Mouse (Mus musculus) limb, embryonic 11.5 days (tissue): Measurements from ENCODE around the gene Tpst1. TPM values are rescaled to one million over a fixed set of nuclear protein-coding genes. Genes with fewer than 3 reads are reported as not detected.

Source experiments
- ATAC-seq: fragments of 200-750 bp; cut with Nextera tagmentation; 2 replicates; pipeline ENCODE4 v1.8.0; 2017; ENCODE audit warnings: low read depth; ENCODE audit not compliant: insufficient number of reproducible peaks, low FRiP score, low TSS enrichment
- DNase-seq: peaks from one replicate; pipeline ENCODE4 v3.0.0-alpha.2; 2015; ENCODE audit warnings: low spot score
- H3K27ac ChIP-seq: fragments of 300-500 bp; sonication (generic); replicated peaks from 2 replicates; pipeline ENCODE4 v1.5.1; 2014; ENCODE audit warnings: low read depth, mild to moderate bottlenecking, low read length
- H3K27me3 ChIP-seq: fragments of 300-500 bp; sonication (generic); 2 replicates; pipeline ENCODE4 v1.6.1; 2014; ENCODE audit warnings: mild to moderate bottlenecking, low read length, mixed read lengths; ENCODE audit not compliant: control insufficient read depth, insufficient read depth
- H3K36me3 ChIP-seq: fragments of 300-500 bp; sonication (generic); 2 replicates; pipeline ENCODE4 v1.6.1; 2014; ENCODE audit warnings: mild to moderate bottlenecking, low read length, moderate library complexity, mixed read lengths; ENCODE audit not compliant: control insufficient read depth, insufficient read depth
- H3K4me1 ChIP-seq: fragments of 300-500 bp; sonication (generic); 2 replicates; pipeline ENCODE4 v1.6.1; 2014; ENCODE audit warnings: low read length, mixed read lengths; ENCODE audit not compliant: control insufficient read depth, insufficient read depth
- H3K4me2 ChIP-seq: fragments of 300-500 bp; sonication (generic); 2 replicates; pipeline ENCODE4 v1.6.1; 2014; ENCODE audit warnings: low read depth, mild to moderate bottlenecking, moderate library complexity; ENCODE audit not compliant: severe bottlenecking
- H3K4me3 ChIP-seq: fragments of 300-500 bp; sonication (generic); 2 replicates; pipeline ENCODE4 v1.5.1; 2014; ENCODE audit warnings: low read depth, low read length
- H3K9ac ChIP-seq: fragments of 300-500 bp; sonication (generic); 2 replicates; pipeline ENCODE4 v1.6.1; 2014; ENCODE audit warnings: mild to moderate bottlenecking, low read length
- H3K9me3 ChIP-seq: fragments of 300-500 bp; sonication (generic); 2 replicates; pipeline ENCODE4 v1.6.1; 2016; ENCODE audit warnings: low read length; ENCODE audit not compliant: control insufficient read depth
- WGBS: fragments of 180-500 bp; shearing (Covaris S2); extraction: QIAGEN DNeasy Blood & Tissue Kit; methylation state at CpG from one replicate; pipeline ENCODE4 v1.1.7; 2014; 5-methylcytosine and 5-hydroxymethylcytosine counted together
- polyA plus RNA-seq: library from polyadenylated mRNA; unstranded; fragments of >200 nt; fragmentation: Nextera tagmentation; extraction: Ambion mirVana; gene quantifications from 2 replicates; pipeline ENCODE4 v1.2.1, GENCODE M21; 2014

Tpst1 gene
- polyA plus RNA-seq, 1 experiment from 2014 or later = 73.0 TPM

- no peak overlapping the region for H3K27ac ChIP-seq
Observed at GRCm38 (mm10) chr5:130129524-130129793, 56.3 kb downstream of the Tpst1 start.

GRCm38 (mm10) chr5:130136597-130136996 lies 63.5 kb downstream of the Tpst1 start:
- DNase-seq (no peak), ATAC-seq (no peak)
- Histone ChIP-seq H3K27me3 (no peaks in the 10 kb centered on the region), H3K4me2 (no peak overlapping the region), H3K9me3 (no peaks in the 10 kb centered on the region), H3K36me3 (peaks cover 6% of the 10 kb centered on the region), H3K4me3 (no peak overlapping the region), H3K4me1 (no peaks in the 10 kb centered on the region), H3K27ac (no peak overlapping the region), H3K9ac (0 out of 2 replicates have a peak overlapping the region, but pooled peaks have one; percentile 2)
- WGBS = 95% methylated on average over 13 of the region's 13 CpGs

More at GRCm38 (mm10) chr5:130129524-130129793, 56.3 kb downstream of the Tpst1 start:
- Histone ChIP-seq H3K9ac (no peak overlapping the region), H3K9me3 (no peaks in the 10 kb centered on the region), H3K4me3 (no peak overlapping the region), H3K4me1 (no peaks in the 10 kb centered on the region), H3K4me2 (no peak overlapping the region), H3K36me3 (no peaks in the 10 kb centered on the region), H3K27me3 (no peaks in the 10 kb centered on the region)
- DNase-seq = no peak
- no peak for ATAC-seq
- 82% methylated on average over 5 of the region's 5 CpGs for WGBS

DNA sequence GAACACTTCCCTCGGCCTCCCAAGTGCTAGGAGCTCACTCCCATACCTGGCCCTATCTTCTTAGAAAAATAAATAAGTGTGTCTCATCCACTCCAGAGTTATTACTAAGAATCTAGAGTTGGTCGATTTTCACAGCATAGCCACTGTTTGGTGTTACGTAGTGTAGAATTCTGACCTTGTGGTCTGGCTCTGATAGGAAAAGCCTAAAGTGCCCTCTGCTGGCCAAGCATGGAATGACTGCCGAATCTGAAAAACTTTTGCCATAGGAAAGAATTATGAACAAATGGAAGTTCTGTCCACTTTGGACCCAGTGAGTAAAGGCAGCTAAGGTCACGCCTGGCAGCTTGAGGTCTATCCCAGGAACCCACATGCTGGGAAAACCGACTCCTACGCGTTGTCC lies 66.3 kb downstream of the Tpst1 start:
- no peaks in the 10 kb centered on the region for H3K9me3 ChIP-seq
- H3K27ac ChIP-seq = no peak overlapping the region
- no peak overlapping the region for H3K4me2 ChIP-seq
- no peak overlapping the region for H3K4me3 ChIP-seq
- H3K27me3 ChIP-seq = no peaks in the 10 kb centered on the region
- H3K9ac ChIP-seq = no peak overlapping the region
- peaks cover 6% of the 10 kb centered on the region for H3K36me3 ChIP-seq
- 34% methylated on average over 8 of the region's 8 CpGs for WGBS
- DNase-seq (peak; percentile 87), ATAC-seq (no peak; the same call in 1 of the 2 replicates)
- no peaks in the 10 kb centered on the region for H3K4me1 ChIP-seq

- DNase-seq (no peak), ATAC-seq (no peak)
- Histone ChIP-seq H3K4me2 (no peak overlapping the region), H3K9ac (no peak overlapping the region), H3K4me3 (no peak overlapping the region), H3K27me3 (no peaks in the 10 kb centered on the region), H3K27ac (no peak overlapping the region), H3K36me3 (peaks cover 3% of the 10 kb centered on the region), H3K4me1 (no peaks in the 10 kb centered on the region), H3K9me3 (no peaks in the 10 kb centered on the region)
- 82% methylated on average over 5 of the region's 5 CpGs for WGBS
Observed at GRCm38 (mm10) chr5:130141138-130141537, 68.0 kb downstream of the Tpst1 start.

DNA sequence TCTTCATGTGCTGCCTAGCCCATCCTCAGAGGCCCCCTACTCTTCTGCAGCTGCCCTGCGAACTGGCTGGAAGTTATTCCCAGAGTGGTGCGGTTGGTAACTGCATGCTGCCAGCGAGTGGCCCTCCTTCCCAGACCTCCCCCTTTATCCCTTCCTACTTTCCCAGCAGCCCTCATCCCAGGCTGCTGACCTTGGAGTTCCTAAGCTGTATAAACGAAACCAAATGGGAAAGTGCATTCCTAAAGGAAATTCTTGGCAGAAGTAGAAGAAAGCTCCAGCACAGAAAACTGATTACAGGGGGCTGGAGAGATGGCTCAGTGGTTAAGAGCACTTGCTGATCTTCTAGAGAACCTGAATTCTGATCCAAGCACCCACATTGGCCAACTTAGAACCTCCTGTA lies 68.9 kb downstream of the Tpst1 start:
- no peaks in the 10 kb centered on the region for H3K27me3 ChIP-seq
- H3K9me3 ChIP-seq = no peaks in the 10 kb centered on the region
- H3K4me1 ChIP-seq = no peaks in the 10 kb centered on the region
- H3K4me2 ChIP-seq = 0 out of 2 replicates have a peak overlapping the region, but pooled peaks have one; percentile 10
- no peak overlapping the region for H3K9ac ChIP-seq
- 55% methylated on average over 4 of the region's 4 CpGs for WGBS
- no peak overlapping the region for H3K27ac ChIP-seq
- H3K4me3 ChIP-seq = no peak overlapping the region
- DNase-seq (no peak), ATAC-seq (no peak)
- no peaks in the 10 kb centered on the region for H3K36me3 ChIP-seq

DNA sequence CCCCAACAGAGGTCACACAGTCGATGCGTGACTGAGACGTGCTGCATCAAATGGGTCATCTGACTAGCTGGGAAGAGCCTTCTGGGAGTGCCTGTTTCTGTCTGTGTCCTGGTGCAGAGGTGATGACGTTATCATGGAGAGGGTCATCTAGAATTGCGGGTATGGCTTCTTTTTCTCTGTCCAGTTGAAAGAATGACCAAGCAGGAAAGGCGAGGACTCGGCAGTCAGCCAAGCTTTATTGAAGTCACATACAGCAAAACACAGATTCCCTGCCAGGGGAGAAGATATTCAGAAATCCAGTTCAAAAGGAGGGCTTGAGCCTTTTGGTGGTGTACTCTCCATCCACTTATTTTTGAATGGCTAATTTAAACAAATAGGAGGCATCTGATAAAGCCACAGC lies 70.0 kb downstream of the Tpst1 start:
- WGBS = 93% methylated on average over 7 of the region's 7 CpGs

DNA sequence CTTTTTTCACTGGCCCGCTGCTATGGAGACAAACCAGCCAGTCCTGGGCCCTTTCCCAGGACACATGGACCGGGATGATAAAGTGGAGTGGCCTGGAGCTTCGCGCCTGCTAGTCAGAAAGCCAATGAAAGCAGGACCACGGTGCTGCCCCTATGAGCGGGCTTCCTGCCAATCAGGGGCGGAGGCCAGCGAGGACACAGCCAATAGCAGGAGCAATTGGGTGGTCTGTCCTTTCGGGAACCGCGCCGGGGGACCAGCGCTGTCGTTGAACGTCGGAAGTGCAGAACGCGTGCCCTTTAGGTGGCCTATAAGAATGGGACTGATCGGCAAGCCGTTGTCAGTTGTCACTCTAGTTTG lies 70.8 kb downstream of the Tpst1 start:
- Histone ChIP-seq H3K27ac (peak overlapping the region; percentile 51; the same call in 1 of the 2 replicates), H3K36me3 (no peaks in the 10 kb centered on the region), H3K4me3 (peak overlapping the region; percentile 60), H3K27me3 (no peaks in the 10 kb centered on the region), H3K9me3 (no peaks in the 10 kb centered on the region), H3K9ac (peak overlapping the region; percentile 22; the same call in 1 of the 2 replicates), H3K4me2 (peak overlapping the region; percentile 87), H3K4me1 (no peaks in the 10 kb centered on the region)
- WGBS = 7% methylated on average over 20 of the region's 20 CpGs
- ATAC-seq (no peak; the same call in 1 of the 2 replicates), DNase-seq (peak; percentile 77)

More for the DNA sequence above, 70.0 kb downstream of the Tpst1 start:
- DNase-seq = no peak
- Histone ChIP-seq H3K9ac (no peak overlapping the region), H3K9me3 (no peaks in the 10 kb centered on the region), H3K4me1 (no peaks in the 10 kb centered on the region), H3K27ac (no peak overlapping the region), H3K27me3 (no peaks in the 10 kb centered on the region), H3K4me2 (no peak overlapping the region), H3K36me3 (no peaks in the 10 kb centered on the region), H3K4me3 (no peak overlapping the region)
- ATAC-seq = no peak

DNA sequence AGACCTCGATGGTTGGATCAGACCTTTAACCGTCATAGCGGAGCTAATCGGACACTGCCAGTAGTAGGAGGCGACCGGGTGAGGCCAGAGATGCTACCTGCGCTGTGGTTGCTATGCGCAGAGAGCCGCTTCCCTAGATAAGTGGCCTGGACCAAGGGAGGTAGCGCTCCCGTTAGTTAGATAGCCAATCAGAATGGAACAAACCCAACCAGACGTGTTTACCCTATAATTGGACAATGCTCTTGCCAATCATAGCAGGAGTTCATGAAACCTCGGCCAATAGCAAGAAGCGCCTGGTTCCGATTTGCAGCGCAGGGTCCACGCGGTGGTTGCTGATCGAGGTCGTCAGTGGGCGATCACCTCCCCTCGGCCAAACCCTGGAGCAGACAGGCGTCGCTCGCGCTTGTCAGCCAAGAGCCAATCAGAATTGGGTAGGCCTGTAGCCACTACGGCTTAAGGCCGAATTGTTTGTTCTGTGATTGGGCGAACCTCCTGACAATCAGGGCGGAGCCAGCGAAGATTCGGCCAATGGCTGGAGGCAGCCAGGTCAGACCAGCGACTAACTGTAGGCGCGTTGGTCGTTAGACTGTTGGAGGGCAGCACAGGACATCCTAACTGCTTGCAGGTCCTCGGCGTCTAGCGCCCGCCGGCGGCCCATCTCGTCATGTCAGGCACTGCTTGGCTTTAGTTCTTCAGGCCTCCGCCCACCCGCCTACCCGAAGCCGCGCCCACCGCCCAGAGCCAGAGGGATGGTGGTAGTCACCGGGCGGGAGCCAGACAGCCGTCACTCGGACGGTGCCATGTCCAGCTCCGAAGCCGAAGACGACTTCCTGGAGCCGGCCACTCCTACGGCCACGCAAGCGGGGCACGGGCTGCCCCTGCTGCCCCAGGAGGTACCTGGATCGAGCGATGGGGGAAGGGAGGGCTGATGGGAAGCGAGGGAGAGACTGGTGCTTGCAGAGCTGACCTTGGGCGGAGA lies 71.5 kb downstream of the Tpst1 start, which contains the start of gene Kctd7:
TSS of gene Kctd7 (plus strand) at position 528 of the 979 bp plus-strand sequence.
- Histone ChIP-seq H3K9me3 (no peaks in the 10 kb centered on the region), H3K4me3 (peak within 1 kb of the TSS; percentile 60), H3K4me2 (peak within 1 kb of the TSS; percentile 87), H3K4me1 (no peaks in the 10 kb centered on the region), H3K9ac (peak within 1 kb of the TSS; percentile 63), H3K36me3 (no peaks in the 10 kb centered on the region), H3K27ac (peak within 1 kb of the TSS; percentile 51; the same call in 1 of the 2 replicates), H3K27me3 (no peaks in the 10 kb centered on the region)
- DNase-seq (peak; percentile 95), ATAC-seq (peak; percentile 98)
- whole genome bisulfite sequencing = under 1% methylated on average over 66 of the region's 66 CpGs
